Mouse (Mus musculus): ENCODE measurements around the gene Atmin.

DNA sequence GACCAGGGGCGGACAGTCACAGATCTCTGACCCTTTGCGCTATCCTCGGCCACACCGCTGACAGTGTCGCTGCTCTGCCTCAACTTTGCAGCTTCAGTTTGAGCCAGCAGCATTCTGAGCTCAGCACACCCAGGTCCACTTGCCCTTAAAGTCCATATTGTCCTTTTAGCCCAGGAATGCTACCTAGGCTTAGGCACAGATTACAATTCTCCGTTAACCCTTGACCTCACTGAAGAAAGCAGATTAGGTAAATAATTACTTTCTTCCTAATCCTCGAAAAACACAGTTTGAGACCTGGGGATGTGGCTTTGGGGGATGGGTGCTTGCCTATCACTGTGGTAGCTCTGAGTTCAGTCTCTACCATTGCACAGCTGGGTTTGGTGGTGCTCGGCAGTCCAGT lies 48.0 kb downstream of the Atmin start:
- TF ChIP-seq CTCF (IDR thresholded peaks at IDR 0.05; ENCODE audit: extremely low read depth, insufficient read depth, low read length): no peak
- no peak for TF ChIP-seq POLR2A (IDR thresholded peaks at IDR 0.05; ENCODE audit: extremely low read depth, insufficient read depth, low read length)
